Mouse (Mus musculus) E14TG2a.4 (cell line): ENCODE data around the gene Tsfm.
A peak's percentile ranks its signal among the peaks of the same experiment; 100 is the strongest.

Experiments used
- H3K27me3 ChIP-seq: 2 replicates; pipeline ENCODE4 v1.6.1; 2014; ENCODE audit warnings: low read length, control low read depth; ENCODE audit not compliant: insufficient read depth
- H3K36me3 ChIP-seq: 2 replicates; pipeline ENCODE4 v1.6.1; 2014; ENCODE audit warnings: low read length, control low read depth; ENCODE audit not compliant: insufficient read depth
- H3K4me1 ChIP-seq: replicated peaks from 2 replicates; pipeline ENCODE4 v1.6.1; 2014; ENCODE audit warnings: low read depth, low read length, control low read depth
- H3K4me3 ChIP-seq: replicated peaks from 2 replicates; pipeline ENCODE4 v1.5.1; 2014; ENCODE audit warnings: mild to moderate bottlenecking, low read length
- H3K9me3 ChIP-seq: 2 replicates; pipeline ENCODE4 v1.6.1; 2014; ENCODE audit warnings: low read length, control low read depth
- CTCF ChIP-seq: conservative IDR thresholded peaks from 2 replicates; pipeline ENCODE4 v1.5.1; 2014; ENCODE audit warnings: low read length
- NANOG ChIP-seq: IDR thresholded peaks from 2 replicates; pipeline ENCODE4 v1.6.1; 2014; ENCODE audit warnings: borderline replicate concordance, low read length, mixed read lengths
- POU5F1 ChIP-seq: IDR thresholded peaks from 2 replicates; pipeline ENCODE4 v1.6.1; 2014; ENCODE audit warnings: low read length, borderline replicate concordance

The Tsfm gene

GRCm38 (mm10) chr10:126972051-126972725 lies 58.5 kb downstream of the Tsfm start:
- H3K4me1 ChIP-seq, result peaks cover 74% of the 10 kb centered on the region
- TF ChIP-seq NANOG, result no peak
- no peak for TF ChIP-seq CTCF
- no peak for TF ChIP-seq POU5F1
- H3K9me3 ChIP-seq, result no peaks in the 10 kb centered on the region
- H3K4me3 ChIP-seq, result peak overlapping the region; percentile 64
- H3K36me3 ChIP-seq, result no peaks in the 10 kb centered on the region
- H3K27me3 ChIP-seq, result peaks cover 6% of the 10 kb centered on the region

GRCm38 (mm10) chr10:126971363-126972050 lies 59.1 kb downstream of the Tsfm start:
- no peak; the same call in 1 of the 2 replicates for TF ChIP-seq NANOG
- no peak for TF ChIP-seq CTCF
- no peak for TF ChIP-seq POU5F1
- H3K36me3 ChIP-seq, result no peaks in the 10 kb centered on the region
- peaks cover 68% of the 10 kb centered on the region for H3K4me1 ChIP-seq
- H3K27me3 ChIP-seq, result peaks cover 6% of the 10 kb centered on the region
- peak overlapping the region; percentile 60 for H3K4me3 ChIP-seq
- H3K9me3 ChIP-seq, result no peaks in the 10 kb centered on the region

- Histone ChIP-seq H3K9me3 (no peaks in the 10 kb centered on the region), H3K4me3 (peak overlapping the region; percentile 66), H3K36me3 (no peaks in the 10 kb centered on the region), H3K4me1 (peaks cover 66% of the 10 kb centered on the region), H3K27me3 (0 out of 2 replicates have a peak, but pooled peaks cover 2% of the 10 kb centered on the region)
- TF ChIP-seq POU5F1 (no peak), NANOG (no peak), CTCF (no peak)
These were observed 66.8 kb downstream of the Tsfm start for GRCm38 (mm10) chr10:126963821-126964220.

- H3K4me1 ChIP-seq, result peaks cover 70% of the 10 kb centered on the region
- peak overlapping the region; percentile 66; the same call in 1 of the 2 replicates for H3K4me3 ChIP-seq
- H3K9me3 ChIP-seq, result no peaks in the 10 kb centered on the region
- TF ChIP-seq CTCF (no peak), POU5F1 (no peak), NANOG (no peak)
- 0 out of 2 replicates have a peak, but pooled peaks cover 2% of the 10 kb centered on the region for H3K27me3 ChIP-seq
- H3K36me3 ChIP-seq, result no peaks in the 10 kb centered on the region
These were observed 67.7 kb downstream of the Tsfm start for GRCm38 (mm10) chr10:126962966-126963330.

- H3K27me3 ChIP-seq, result peaks cover 7% of the 10 kb centered on the region; the same call in 1 of the 2 replicates
- no peaks in the 10 kb centered on the region for H3K36me3 ChIP-seq
- peak overlapping the region; percentile 66 for H3K4me3 ChIP-seq
- H3K4me1 ChIP-seq, result peaks cover 76% of the 10 kb centered on the region
- no peak for TF ChIP-seq CTCF
- TF ChIP-seq POU5F1, result no peak
- TF ChIP-seq NANOG, result no peak
- no peaks in the 10 kb centered on the region for H3K9me3 ChIP-seq
These were observed 68.2 kb downstream of the Tsfm start for GRCm38 (mm10) chr10:126962271-126962965.

- Histone ChIP-seq H3K27me3 (peaks cover 13% of the 10 kb centered on the region), H3K9me3 (no peaks in the 10 kb centered on the region), H3K4me3 (peak overlapping the region; percentile 66), H3K36me3 (no peaks in the 10 kb centered on the region), H3K4me1 (peaks cover 82% of the 10 kb centered on the region)
- TF ChIP-seq NANOG (no peak), CTCF (no peak), POU5F1 (no peak)
These were observed 68.9 kb downstream of the Tsfm start for GRCm38 (mm10) chr10:126961757-126962156.
